Mouse (Mus musculus): ENCODE measurements at regions not wholly inside any gene's neighbourhood (a gene's known extent, or its start where the extent isn't known, plus 50 kb on each side); places are given as distances from the start of the nearest gene placed in this dataset.
"Not testable (repeated sequence)": the region's sequence is repeated elsewhere in the genome, so short reads cannot be mapped to it uniquely, and the experiment has no call there.

- not testable (repeated sequence) for H3K4me3 ChIP-seq (replicated peaks); ATAC-seq; H3K9me3 ChIP-seq; H3K27ac ChIP-seq; H3K27me3 ChIP-seq (replicated peaks); H3K9ac ChIP-seq; H3K4me2 ChIP-seq (replicated peaks); H3K4me1 ChIP-seq (replicated peaks); H3K36me3 ChIP-seq
- 89% methylated on average over 2 of the region's 2 CpGs for WGBS
Measured at GRCm38 (mm10) chr8:34274796-34275195, 163.3 kb upstream of the Gm10131 start.

- H3K9me3 ChIP-seq, result no peaks in the 10 kb centered on the region
- no peak overlapping the region for H3K4me3 ChIP-seq (replicated peaks)
- H3K4me1 ChIP-seq (replicated peaks), result 0 out of 2 replicates have a peak, but pooled peaks cover 3% of the 10 kb centered on the region
- no peak overlapping the region for H3K4me2 ChIP-seq (replicated peaks)
- H3K27me3 ChIP-seq (replicated peaks), result no peaks in the 10 kb centered on the region
- no peak overlapping the region for H3K27ac ChIP-seq
- ATAC-seq, result no peak
- no peaks in the 10 kb centered on the region for H3K36me3 ChIP-seq
- no peak overlapping the region for H3K9ac ChIP-seq
- WGBS, result 92% methylated on average over 6 of the region's 6 CpGs
Measured at GRCm38 (mm10) chr8:34274171-34274570, 162.6 kb upstream of the Gm10131 start.

GRCm38 (mm10) chr8:34269848-34270247 is 158.3 kb upstream of the Gm10131 start:
- 73% methylated on average over 6 of the region's 6 CpGs for WGBS
- no peaks in the 10 kb centered on the region for H3K27me3 ChIP-seq (replicated peaks)
- H3K4me2 ChIP-seq (replicated peaks), result no peak overlapping the region
- H3K4me1 ChIP-seq (replicated peaks), result 0 out of 2 replicates have a peak, but pooled peaks cover 3% of the 10 kb centered on the region
- H3K9me3 ChIP-seq, result no peaks in the 10 kb centered on the region
- no peak overlapping the region for H3K9ac ChIP-seq
- ATAC-seq, result 0 out of 2 replicates have a peak, but pooled peaks have one; percentile 45
- no peak overlapping the region for H3K27ac ChIP-seq
- no peaks in the 10 kb centered on the region for H3K36me3 ChIP-seq
- H3K4me3 ChIP-seq (replicated peaks), result no peak overlapping the region

GRCm38 (mm10) chr8:34268806-34269520 is 157.4 kb upstream of the Gm10131 start:
- ATAC-seq, result no peak
- Histone ChIP-seq H3K9me3 (no peaks in the 10 kb centered on the region), H3K4me2 (replicated peaks) (no peak overlapping the region), H3K36me3 (no peaks in the 10 kb centered on the region), H3K27me3 (replicated peaks) (no peaks in the 10 kb centered on the region), H3K27ac (no peak overlapping the region), H3K9ac (no peak overlapping the region), H3K4me1 (replicated peaks) (0 out of 2 replicates have a peak, but pooled peaks cover 3% of the 10 kb centered on the region), H3K4me3 (replicated peaks) (no peak overlapping the region)
- 85% methylated on average over 18 of the region's 18 CpGs for WGBS

- Histone ChIP-seq H3K4me3 (replicated peaks) (no peak overlapping the region), H3K36me3 (no peaks in the 10 kb centered on the region), H3K4me2 (replicated peaks) (no peak overlapping the region), H3K4me1 (replicated peaks) (no peaks in the 10 kb centered on the region), H3K9ac (no peak overlapping the region), H3K27ac (no peak overlapping the region), H3K27me3 (replicated peaks) (no peaks in the 10 kb centered on the region), H3K9me3 (no peaks in the 10 kb centered on the region)
- 81% methylated on average over 2 of the region's 2 CpGs for WGBS
- ATAC-seq, result no peak
Measured at GRCm38 (mm10) chr8:34254978-34255377, 143.4 kb upstream of the Gm10131 start.

GRCm38 (mm10) chr8:34251934-34252333 is 140.4 kb upstream of the Gm10131 start:
- ATAC-seq, result no peak
- Histone ChIP-seq H3K36me3 (no peaks in the 10 kb centered on the region), H3K4me1 (replicated peaks) (no peaks in the 10 kb centered on the region), H3K27ac (no peak overlapping the region), H3K9me3 (no peaks in the 10 kb centered on the region), H3K4me3 (replicated peaks) (no peak overlapping the region), H3K4me2 (replicated peaks) (no peak overlapping the region), H3K27me3 (replicated peaks) (no peaks in the 10 kb centered on the region), H3K9ac (no peak overlapping the region)
- 94% methylated on average over 7 of the region's 7 CpGs for WGBS

GRCm38 (mm10) chr8:34239346-34239900 is 127.9 kb upstream of the Gm10131 start:
- Histone ChIP-seq H3K4me2 (replicated peaks) (no peak overlapping the region), H3K9me3 (no peaks in the 10 kb centered on the region), H3K27ac (no peak overlapping the region), H3K36me3 (no peaks in the 10 kb centered on the region), H3K4me1 (replicated peaks) (no peaks in the 10 kb centered on the region), H3K9ac (no peak overlapping the region), H3K4me3 (replicated peaks) (no peak overlapping the region), H3K27me3 (replicated peaks) (no peaks in the 10 kb centered on the region)
- 88% methylated on average over 6 of the region's 6 CpGs for WGBS
- no peak for ATAC-seq

- no peaks in the 10 kb centered on the region for H3K4me1 ChIP-seq (replicated peaks)
- WGBS, result 72% methylated on average over 4 of the region's 4 CpGs
- H3K9me3 ChIP-seq, result no peaks in the 10 kb centered on the region
- no peaks in the 10 kb centered on the region for H3K27me3 ChIP-seq (replicated peaks)
- no peak overlapping the region for H3K27ac ChIP-seq
- no peak overlapping the region for H3K4me2 ChIP-seq (replicated peaks)
- H3K9ac ChIP-seq, result no peak overlapping the region
- H3K36me3 ChIP-seq, result no peaks in the 10 kb centered on the region
- no peak overlapping the region for H3K4me3 ChIP-seq (replicated peaks)
- ATAC-seq, result no peak
Measured at GRCm38 (mm10) chr8:34233705-34234104, 122.2 kb upstream of the Gm10131 start.

GRCm38 (mm10) chr8:34229477-34229876 is 117.9 kb upstream of the Gm10131 start:
- Histone ChIP-seq H3K4me1 (replicated peaks) (no peaks in the 10 kb centered on the region), H3K9ac (no peak overlapping the region), H3K36me3 (no peaks in the 10 kb centered on the region), H3K4me2 (replicated peaks) (no peak overlapping the region), H3K9me3 (no peaks in the 10 kb centered on the region), H3K27me3 (replicated peaks) (no peaks in the 10 kb centered on the region), H3K27ac (no peak overlapping the region), H3K4me3 (replicated peaks) (no peak overlapping the region)
- WGBS, result 71% methylated on average over 3 of the region's 3 CpGs
- ATAC-seq, result peak; percentile 55; the same call in 1 of the 2 replicates

- Histone ChIP-seq H3K4me2 (replicated peaks) (no peak overlapping the region), H3K9me3 (no peaks in the 10 kb centered on the region), H3K27ac (no peak overlapping the region), H3K27me3 (replicated peaks) (no peaks in the 10 kb centered on the region), H3K4me3 (replicated peaks) (no peak overlapping the region), H3K4me1 (replicated peaks) (no peaks in the 10 kb centered on the region), H3K36me3 (no peaks in the 10 kb centered on the region), H3K9ac (no peak overlapping the region)
- 50% methylated on average over 17 of the region's 17 CpGs for WGBS
- ATAC-seq, result 0 out of 2 replicates have a peak, but pooled peaks have one; percentile 12
Measured at GRCm38 (mm10) chr8:34225011-34225890, 113.7 kb upstream of the Gm10131 start.

GRCm38 (mm10) chr8:34222187-34222586 is 110.7 kb upstream of the Gm10131 start:
- no peaks in the 10 kb centered on the region for H3K36me3 ChIP-seq
- H3K9me3 ChIP-seq, result no peaks in the 10 kb centered on the region
- no peak overlapping the region for H3K27ac ChIP-seq
- no peaks in the 10 kb centered on the region for H3K27me3 ChIP-seq (replicated peaks)
- no peak overlapping the region for H3K9ac ChIP-seq
- H3K4me2 ChIP-seq (replicated peaks), result no peak overlapping the region
- WGBS, result 79% methylated on average over 6 of the region's 6 CpGs
- H3K4me1 ChIP-seq (replicated peaks), result no peaks in the 10 kb centered on the region
- H3K4me3 ChIP-seq (replicated peaks), result no peak overlapping the region
- no peak for ATAC-seq

All from intestine, embryonic 15.5 days (tissue).